Mouse (Mus musculus) right cerebral cortex, postnatal 36 days (tissue): ENCODE results near the gene Gfod1.

Experiments
- DNase-seq, 2 experiments: peaks; one replicate each; pipeline ENCODE4 v3.0.0; 2022; ENCODE audit warnings: low spot score in 2 of 2, mixed read lengths in 1 of 2

Gene Gfod1

GRCm38 (mm10) chr13:43299171-43299570 is 4.8 kb downstream of the Gfod1 start:
- no peak for DNase-seq

- no peak for DNase-seq
Measured at GRCm38 (mm10) chr13:43297526-43297925, 6.4 kb downstream of the Gfod1 start.

GRCm38 (mm10) chr13:43296140-43296805 is 7.7 kb downstream of the Gfod1 start:
- no peak for DNase-seq

- DNase-seq = no peak
Measured at GRCm38 (mm10) chr13:43295684-43296083, 8.3 kb downstream of the Gfod1 start.

- DNase-seq = no peak
Measured at GRCm38 (mm10) chr13:43294957-43295590, 8.9 kb downstream of the Gfod1 start.

- DNase-seq = no peak
Measured at GRCm38 (mm10) chr13:43292892-43293291, 11.1 kb downstream of the Gfod1 start.

- DNase-seq = no peak
Measured at GRCm38 (mm10) chr13:43289076-43289475, 14.9 kb downstream of the Gfod1 start.

GRCm38 (mm10) chr13:43288444-43288843 is 15.5 kb downstream of the Gfod1 start:
- no peak for DNase-seq

GRCm38 (mm10) chr13:43288026-43288425 is 15.9 kb downstream of the Gfod1 start:
- no peak for DNase-seq

GRCm38 (mm10) chr13:43286836-43287235 is 17.1 kb downstream of the Gfod1 start:
- DNase-seq = no peak

GRCm38 (mm10) chr13:43284711-43285151 is 19.2 kb downstream of the Gfod1 start:
- no peak for DNase-seq

GRCm38 (mm10) chr13:43273906-43274305 is 30.1 kb downstream of the Gfod1 start:
- no peak for DNase-seq

GRCm38 (mm10) chr13:43272303-43273135 is 31.5 kb downstream of the Gfod1 start:
- peak; percentile 44 to 65 for DNase-seq

- no peak for DNase-seq
Measured at GRCm38 (mm10) chr13:43271481-43271880, 32.5 kb downstream of the Gfod1 start.

GRCm38 (mm10) chr13:43270220-43270597 is 33.8 kb downstream of the Gfod1 start:
- no peak for DNase-seq

GRCm38 (mm10) chr13:43269460-43270219 is 34.3 kb downstream of the Gfod1 start:
- no peak for DNase-seq

- no peak for DNase-seq
Measured at GRCm38 (mm10) chr13:43268539-43269327, 35.2 kb downstream of the Gfod1 start.

- no peak for DNase-seq
Measured at GRCm38 (mm10) chr13:43267902-43268301, 36.1 kb downstream of the Gfod1 start.

GRCm38 (mm10) chr13:43267216-43267615 is 36.8 kb downstream of the Gfod1 start:
- no peak for DNase-seq

- DNase-seq = no peak
Measured at GRCm38 (mm10) chr13:43266333-43266732, 37.6 kb downstream of the Gfod1 start.

GRCm38 (mm10) chr13:43265116-43265515 is 38.9 kb downstream of the Gfod1 start:
- DNase-seq = no peak
